Mouse (Mus musculus): ENCODE data around the gene Dnm3.

- no peak for TF ChIP-seq CTCF (IDR thresholded peaks at IDR 0.05 in 2 of 3, conservative IDR thresholded peaks at IDR 0.05 in 1 of 3; ENCODE audit: control insufficient read depth in 1 of 3, insufficient read depth in 1 of 3, low read depth in 2 of 3, low read length in 3 of 3, poor library complexity in 1 of 3, severe bottlenecking in 1 of 3)
- no peak for TF ChIP-seq POLR2A (IDR thresholded peaks at IDR 0.05; ENCODE audit: control insufficient read depth in 1 of 2, insufficient read depth in 1 of 2, low read depth in 1 of 2, low read length in 2 of 2, poor library complexity in 1 of 2)
- TF ChIP-seq ZNF384 (IDR thresholded peaks at IDR 0.05; ENCODE audit: low read depth, low read length) = no peak
- no peak for TF ChIP-seq EP300 (IDR thresholded peaks at IDR 0.05; ENCODE audit: low read depth in 1 of 2, low read length in 2 of 2)
- no peak for TF ChIP-seq CHD1 (IDR thresholded peaks at IDR 0.05; ENCODE audit: low read depth, low read length)
- TF ChIP-seq MYB (IDR thresholded peaks at IDR 0.05; ENCODE audit: low read depth, low read length) = no peak
- no peak for TF ChIP-seq MXI1 (IDR thresholded peaks at IDR 0.05; ENCODE audit: low read depth, low read length)
- TF ChIP-seq BHLHE40 (IDR thresholded peaks at IDR 0.05; ENCODE audit: borderline replicate concordance, low read depth, low read length) = no peak
- TF ChIP-seq ETS1 (IDR thresholded peaks at IDR 0.05; ENCODE audit: low read depth, low read length) = no peak
- TF ChIP-seq ELF1 (IDR thresholded peaks at IDR 0.05; ENCODE audit: low read depth, low read length) = no peak
- no peak for TF ChIP-seq USF2 (IDR thresholded peaks at IDR 0.05; ENCODE audit: borderline replicate concordance in 1 of 2, insufficient read depth in 1 of 2, low read depth in 1 of 2, low read length in 2 of 2)
- no peak for TF ChIP-seq TCF12 (IDR thresholded peaks at IDR 0.05; ENCODE audit: low read depth, low read length)
- no peak for TF ChIP-seq CHD2 (IDR thresholded peaks at IDR 0.05; ENCODE audit: low read length)
- no peak for TF ChIP-seq SMC3 (IDR thresholded peaks at IDR 0.05; ENCODE audit: low read depth, low read length)
Observed at GRCm38 (mm10) chr1:162079989-162080388, 397.8 kb downstream of the Dnm3 start.
